Mouse (Mus musculus) right cerebral cortex, postnatal 25 days (tissue): ENCODE data around the gene Gucy2e.

Source experiments
- DNase-seq: peaks from one replicate; pipeline ENCODE4 v3.0.0; 2022

Gucy2e gene

DNA sequence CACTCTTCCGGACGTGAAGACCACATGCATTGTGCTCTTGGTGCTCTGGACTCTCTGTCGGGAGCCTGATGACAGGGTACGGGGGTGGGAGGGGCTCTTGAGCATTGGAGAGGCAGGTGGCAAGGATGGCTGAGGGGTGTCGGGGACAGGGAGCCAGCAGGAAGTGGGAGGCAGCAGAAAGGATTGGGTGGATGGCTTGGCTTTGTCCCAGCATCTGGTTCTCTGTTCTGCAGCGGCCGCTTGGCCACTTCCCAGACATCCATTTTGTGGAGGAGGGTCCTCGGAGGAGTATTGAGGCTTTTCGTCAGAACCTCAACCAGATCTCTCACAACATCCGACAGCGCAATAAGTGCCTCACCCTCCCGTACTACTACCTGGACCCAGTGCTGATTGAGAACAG lies 67.5 kb downstream of the Gucy2e start:
- peak; percentile 58 for DNase-seq
